Mouse (Mus musculus): Measurements from ENCODE around the gene Gm3147. TPM values are rescaled to one million over a fixed set of nuclear protein-coding genes. Genes with fewer than 3 reads are reported as not detected.
"Not testable (repeated sequence)": the region's sequence is repeated elsewhere in the genome, so short reads cannot be mapped to it uniquely, and the experiment has no call there.

Gm3147 gene
- not detected for total RNA-seq (2021)
- long read RNA-seq, experiment 1: 0 reads
- long read RNA-seq, experiment 2: 0 reads

- DNase-seq (ENCODE audit: low spot score in 2 of 2); intact Hi-C loops (cut with DNase I): not testable (repeated sequence)
Observed at GRCm38 (mm10) chr5:94616242-94616641, at the start of gene Gm3147. Gm3147 (minus strand) TSS chr5:94616342.

- DNase-seq (ENCODE audit: low spot score in 2 of 2); intact Hi-C loops (cut with DNase I): not testable (repeated sequence)
Observed at GRCm38 (mm10) chr5:94648082-94648481, 31.9 kb upstream of the Gm3147 start, which contains the start of gene Gm6205. Gm6205 (plus strand) TSS chr5:94648382.

- DNase-seq (ENCODE audit: low spot score in 2 of 2); intact Hi-C loops (cut with DNase I): not testable (repeated sequence)
Observed at GRCm38 (mm10) chr5:94623679-94624078, 7.5 kb upstream of the Gm3147 start, which contains the start of gene Gm6509. Gm6509 (plus strand) TSS chr5:94623979.

Other genes with a start within 250 kb of the Gm3147 start
- gene Gm7682, start 170.6 kb downstream of the Gm3147 start, total RNA-seq (2021): not detected
- not detected for gene Gm3139, start 90.1 kb downstream of the Gm3147 start, total RNA-seq (2021)
- not detected for gene Gm6509, start 7.6 kb upstream of the Gm3147 start, total RNA-seq (2021)
- gene Gm6205, start 32.0 kb upstream of the Gm3147 start, total RNA-seq (2021): not detected
- gene Gm3183, start 249.1 kb upstream of the Gm3147 start, total RNA-seq (2021): not detected

Measured in left cerebral cortex, postnatal 14 days (tissue).